Mouse (Mus musculus) liver, embryonic 12.5 days (tissue): ENCODE measurements at regions not wholly inside any gene's neighbourhood (a gene's known extent, or its start where the extent isn't known, plus 50 kb on each side); places are given as distances from the start of the nearest gene placed in this dataset.

ENCODE experiments used
- ATAC-seq: fragments of 200-750 bp; cut with Nextera tagmentation; 2 replicates; pipeline ENCODE4 v1.8.0; 2017; ENCODE audit warnings: moderate number of reproducible peaks, mild to moderate bottlenecking, moderate library complexity
- H3K27ac ChIP-seq: fragments of 300-500 bp; sonication (generic); 2 replicates; pipeline ENCODE4 v1.5.1; 2016; ENCODE audit warnings: mild to moderate bottlenecking
- H3K27me3 ChIP-seq: fragments of 300-500 bp; sonication (generic); replicated peaks from 2 replicates; pipeline ENCODE4 v1.6.1; 2016; ENCODE audit warnings: mild to moderate bottlenecking, moderate library complexity
- H3K36me3 ChIP-seq: fragments of 300-500 bp; sonication (generic); 2 replicates; pipeline ENCODE4 v1.6.1; 2016; ENCODE audit warnings: mild to moderate bottlenecking, moderate library complexity
- H3K4me1 ChIP-seq: fragments of 300-500 bp; sonication (generic); 2 replicates; pipeline ENCODE4 v1.6.1; 2016
- H3K4me2 ChIP-seq: fragments of 300-500 bp; sonication (generic); 2 replicates; pipeline ENCODE4 v1.6.1; 2016; ENCODE audit warnings: mild to moderate bottlenecking, moderate library complexity
- H3K4me3 ChIP-seq: fragments of 300-500 bp; sonication (generic); 2 replicates; pipeline ENCODE4 v1.5.1; 2016; ENCODE audit warnings: mild to moderate bottlenecking, moderate library complexity
- H3K9ac ChIP-seq: fragments of 300-500 bp; sonication (generic); 2 replicates; pipeline ENCODE4 v1.6.1; 2016; ENCODE audit warnings: mild to moderate bottlenecking, moderate library complexity
- H3K9me3 ChIP-seq: fragments of 300-500 bp; sonication (generic); replicated peaks from 2 replicates; pipeline ENCODE4 v1.6.1; 2016; ENCODE audit warnings: mild to moderate bottlenecking, moderate library complexity
- whole genome bisulfite sequencing: fragments of 180-500 bp; shearing (Covaris S2); methylation state at CpG from one replicate; pipeline ENCODE4 v1.1.7; 2016; ENCODE audit not compliant: insufficient replicate concordance; 5-methylcytosine and 5-hydroxymethylcytosine counted together

DNA sequence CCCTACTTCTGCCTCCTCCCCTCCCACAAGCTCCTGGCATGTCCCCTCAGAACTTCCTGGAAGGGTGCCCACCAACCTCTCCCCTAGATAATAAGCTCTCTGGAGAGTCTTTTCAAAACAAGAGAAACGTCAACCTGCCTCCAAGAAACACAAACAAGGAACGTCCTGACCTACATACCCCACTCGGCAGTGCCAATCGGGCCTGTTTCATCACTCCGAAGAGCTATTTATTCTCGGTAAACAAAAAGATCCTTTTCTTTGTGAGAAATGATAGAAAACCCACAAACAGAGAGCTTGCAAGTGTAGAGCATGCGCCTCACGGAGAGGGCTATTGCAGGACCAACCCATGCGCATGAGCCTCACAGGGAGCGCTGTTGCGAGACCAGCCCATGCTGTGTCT is 100.9 kb downstream of the Pdcl3 start:
- H3K4me3 ChIP-seq: no peak overlapping the region
- no peak for ATAC-seq
- H3K9ac ChIP-seq: no peak overlapping the region
- no peaks in the 10 kb centered on the region for H3K9me3 ChIP-seq
- H3K4me2 ChIP-seq: no peak overlapping the region
- H3K27me3 ChIP-seq: no peaks in the 10 kb centered on the region
- H3K27ac ChIP-seq: no peak overlapping the region
- H3K36me3 ChIP-seq: no peaks in the 10 kb centered on the region
- H3K4me1 ChIP-seq: no peaks in the 10 kb centered on the region
- 74% methylated on average over 11 of the region's 11 CpGs for WGBS

DNA sequence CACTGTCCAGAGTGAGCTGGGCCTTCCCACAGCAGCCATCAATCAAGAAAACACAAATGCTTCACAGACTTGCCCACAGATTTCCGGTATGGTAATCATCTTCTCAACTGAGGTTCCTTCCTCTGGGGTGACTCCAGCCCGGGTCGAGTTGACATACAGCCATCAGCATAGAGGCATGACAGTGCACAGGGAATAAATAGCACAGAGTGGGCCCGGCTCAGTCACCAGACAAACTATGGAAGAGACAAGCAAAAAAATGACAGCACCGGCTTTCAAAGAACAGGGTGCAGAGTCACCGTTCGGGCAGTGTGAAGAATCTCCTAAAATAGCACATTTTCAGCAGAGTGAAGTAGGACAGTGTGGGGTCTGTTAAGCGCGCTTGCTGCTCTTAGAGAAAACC is 103.7 kb upstream of the Npas2 start:
- H3K27ac ChIP-seq: no peak overlapping the region
- H3K4me2 ChIP-seq: no peak overlapping the region
- H3K27me3 ChIP-seq: no peaks in the 10 kb centered on the region
- 40% methylated on average over 9 of the region's 9 CpGs for WGBS
- H3K4me1 ChIP-seq: no peaks in the 10 kb centered on the region
- H3K9ac ChIP-seq: no peak overlapping the region
- peak; percentile 58; the same call in 1 of the 2 replicates for ATAC-seq
- no peaks in the 10 kb centered on the region for H3K36me3 ChIP-seq
- no peaks in the 10 kb centered on the region for H3K9me3 ChIP-seq
- H3K4me3 ChIP-seq: no peak overlapping the region

DNA sequence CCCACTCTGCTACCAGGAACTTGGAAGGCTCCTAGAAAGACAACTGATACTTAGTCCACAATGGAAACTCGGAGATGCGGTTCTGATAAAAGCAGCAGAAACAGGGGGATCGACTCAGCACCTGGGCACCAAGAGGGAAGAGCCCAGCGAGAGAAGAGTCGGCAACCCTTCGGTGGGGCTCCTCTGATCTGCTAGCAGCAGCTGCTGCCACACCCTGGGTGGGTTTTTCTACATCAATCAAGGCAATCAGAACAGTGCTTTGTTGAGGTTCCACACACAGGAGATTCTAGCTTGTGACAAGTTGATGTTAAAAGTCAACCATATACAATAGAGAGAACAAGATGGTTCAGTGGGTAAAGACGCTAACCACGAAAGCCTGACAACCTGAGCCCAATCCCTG is 102.4 kb upstream of the Npas2 start:
- Histone ChIP-seq H3K36me3 (no peaks in the 10 kb centered on the region), H3K27me3 (no peaks in the 10 kb centered on the region), H3K4me2 (no peak overlapping the region), H3K4me3 (no peak overlapping the region), H3K9me3 (no peaks in the 10 kb centered on the region), H3K9ac (no peak overlapping the region), H3K4me1 (no peaks in the 10 kb centered on the region), H3K27ac (no peak overlapping the region)
- no peak for ATAC-seq
- WGBS: 72% methylated on average over 8 of the region's 8 CpGs

DNA sequence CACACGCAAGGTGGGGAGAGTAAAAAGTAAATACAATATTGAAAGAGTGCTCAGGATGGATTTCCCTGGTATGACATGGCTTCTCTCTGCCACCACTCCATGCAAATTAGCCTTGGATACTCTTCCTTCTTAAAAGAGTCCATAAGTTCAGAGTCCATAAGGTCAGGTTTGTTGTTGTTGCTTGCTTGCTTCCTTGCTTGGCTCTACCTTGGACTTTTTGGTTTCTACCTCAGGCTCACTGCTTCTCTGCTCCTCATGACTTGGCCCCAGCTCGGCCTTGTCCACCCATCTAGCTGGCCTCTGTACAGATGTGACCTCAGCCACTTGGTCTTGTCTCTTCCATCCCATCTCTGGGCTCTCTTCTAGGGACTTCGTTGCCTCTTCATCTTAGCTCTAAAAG is 101.9 kb upstream of the Npas2 start:
- Histone ChIP-seq H3K4me2 (no peak overlapping the region), H3K4me1 (no peaks in the 10 kb centered on the region), H3K27me3 (no peaks in the 10 kb centered on the region), H3K27ac (no peak overlapping the region), H3K9me3 (no peaks in the 10 kb centered on the region), H3K9ac (no peak overlapping the region), H3K4me3 (no peak overlapping the region), H3K36me3 (no peaks in the 10 kb centered on the region)
- 75% methylated on average over 3 of the region's 3 CpGs for WGBS
- ATAC-seq: no peak

DNA sequence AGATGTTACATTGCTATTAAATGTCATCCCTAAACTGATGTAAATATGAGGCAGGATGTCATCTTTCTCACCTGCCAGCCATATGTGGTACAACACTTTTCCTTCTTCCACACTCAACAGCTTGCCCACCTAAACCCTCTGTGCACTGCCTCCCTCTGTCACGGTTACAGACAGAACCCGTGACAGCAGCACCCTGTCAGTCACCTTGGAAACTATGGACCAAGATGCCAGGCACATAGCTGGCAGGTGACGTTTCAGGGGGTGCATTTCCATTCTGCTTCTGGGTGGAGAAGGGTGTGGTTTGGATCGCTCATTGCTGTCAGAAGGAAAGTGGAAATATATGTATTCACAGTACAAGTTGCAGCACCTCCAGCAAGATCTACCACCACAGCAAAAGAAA is 100.2 kb upstream of the Npas2 start:
- Histone ChIP-seq H3K9ac (no peak overlapping the region), H3K9me3 (no peaks in the 10 kb centered on the region), H3K4me1 (no peaks in the 10 kb centered on the region), H3K27me3 (no peaks in the 10 kb centered on the region), H3K27ac (no peak overlapping the region), H3K4me3 (no peak overlapping the region), H3K4me2 (no peak overlapping the region), H3K36me3 (no peaks in the 10 kb centered on the region)
- no peak for ATAC-seq
- 61% methylated on average over 4 of the region's 4 CpGs for WGBS

- H3K27ac ChIP-seq: no peak overlapping the region
Observed at GRCm38 (mm10) chr1:39094001-39094400, 99.5 kb upstream of the Npas2 start.

GRCm38 (mm10) chr1:39095901-39096300 is 97.6 kb upstream of the Npas2 start:
- Histone ChIP-seq H3K4me3 (no peak overlapping the region), H3K4me1 (no peaks in the 10 kb centered on the region), H3K9me3 (no peaks in the 10 kb centered on the region), H3K9ac (no peak overlapping the region), H3K27ac (no peak overlapping the region), H3K4me2 (no peak overlapping the region), H3K27me3 (no peaks in the 10 kb centered on the region), H3K36me3 (no peaks in the 10 kb centered on the region)
- WGBS: 83% methylated on average over 8 of the region's 8 CpGs
- no peak for ATAC-seq

More at GRCm38 (mm10) chr1:39094001-39094400, 99.5 kb upstream of the Npas2 start:
- WGBS: 81% methylated on average over 8 of the region's 8 CpGs
- Histone ChIP-seq H3K36me3 (no peaks in the 10 kb centered on the region), H3K9me3 (no peaks in the 10 kb centered on the region), H3K4me2 (no peak overlapping the region), H3K9ac (no peak overlapping the region), H3K27me3 (no peaks in the 10 kb centered on the region), H3K4me1 (no peaks in the 10 kb centered on the region), H3K4me3 (no peak overlapping the region)
- no peak for ATAC-seq

GRCm38 (mm10) chr1:39096726-39097125 is 96.8 kb upstream of the Npas2 start:
- H3K4me1 ChIP-seq: no peaks in the 10 kb centered on the region
- no peaks in the 10 kb centered on the region for H3K9me3 ChIP-seq
- no peak overlapping the region for H3K4me2 ChIP-seq
- no peak overlapping the region for H3K4me3 ChIP-seq
- no peaks in the 10 kb centered on the region for H3K36me3 ChIP-seq
- H3K27ac ChIP-seq: no peak overlapping the region
- WGBS: 70% methylated on average over 3 of the region's 3 CpGs
- H3K9ac ChIP-seq: no peak overlapping the region
- no peak for ATAC-seq
- H3K27me3 ChIP-seq: no peaks in the 10 kb centered on the region

- Histone ChIP-seq H3K27me3 (no peaks in the 10 kb centered on the region), H3K9ac (no peak overlapping the region), H3K4me3 (no peak overlapping the region), H3K4me1 (no peaks in the 10 kb centered on the region), H3K9me3 (no peaks in the 10 kb centered on the region), H3K4me2 (no peak overlapping the region), H3K27ac (no peak overlapping the region), H3K36me3 (no peaks in the 10 kb centered on the region)
- WGBS: 67% methylated on average over 10 of the region's 10 CpGs
- ATAC-seq: no peak
Observed at GRCm38 (mm10) chr1:39097499-39097898, 96.0 kb upstream of the Npas2 start.

- Histone ChIP-seq H3K27ac (no peak overlapping the region), H3K9ac (no peak overlapping the region), H3K9me3 (no peaks in the 10 kb centered on the region), H3K4me2 (no peak overlapping the region), H3K27me3 (no peaks in the 10 kb centered on the region), H3K4me1 (no peaks in the 10 kb centered on the region), H3K36me3 (no peaks in the 10 kb centered on the region), H3K4me3 (no peak overlapping the region)
- WGBS: 69% methylated on average over 5 of the region's 5 CpGs
- no peak for ATAC-seq
Observed at GRCm38 (mm10) chr1:39098154-39098553, 95.4 kb upstream of the Npas2 start.

DNA sequence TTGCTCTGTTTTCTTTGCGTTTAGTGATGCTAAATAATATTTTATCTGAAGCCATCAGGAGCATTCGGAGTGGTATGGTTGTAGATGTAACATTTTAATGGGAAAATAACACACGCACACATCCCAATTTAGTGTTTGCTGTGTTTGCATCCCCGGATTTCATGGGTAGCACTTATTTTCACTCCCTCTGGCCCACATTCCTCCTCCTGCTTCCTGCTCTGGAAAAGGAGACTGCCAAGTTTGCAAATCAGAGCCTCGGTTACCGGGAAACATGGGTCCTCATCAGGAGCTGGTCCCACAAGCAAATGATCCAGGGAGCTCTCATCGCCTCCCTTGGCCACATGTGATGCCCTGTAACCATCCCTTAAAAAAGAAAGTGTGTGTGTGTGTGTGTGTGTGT is 94.3 kb upstream of the Npas2 start:
- Histone ChIP-seq H3K9me3 (no peaks in the 10 kb centered on the region), H3K4me2 (no peak overlapping the region), H3K27me3 (no peaks in the 10 kb centered on the region), H3K36me3 (no peaks in the 10 kb centered on the region), H3K4me1 (no peaks in the 10 kb centered on the region), H3K27ac (no peak overlapping the region), H3K4me3 (no peak overlapping the region), H3K9ac (no peak overlapping the region)
- ATAC-seq: no peak
- 72% methylated on average over 7 of the region's 7 CpGs for WGBS

DNA sequence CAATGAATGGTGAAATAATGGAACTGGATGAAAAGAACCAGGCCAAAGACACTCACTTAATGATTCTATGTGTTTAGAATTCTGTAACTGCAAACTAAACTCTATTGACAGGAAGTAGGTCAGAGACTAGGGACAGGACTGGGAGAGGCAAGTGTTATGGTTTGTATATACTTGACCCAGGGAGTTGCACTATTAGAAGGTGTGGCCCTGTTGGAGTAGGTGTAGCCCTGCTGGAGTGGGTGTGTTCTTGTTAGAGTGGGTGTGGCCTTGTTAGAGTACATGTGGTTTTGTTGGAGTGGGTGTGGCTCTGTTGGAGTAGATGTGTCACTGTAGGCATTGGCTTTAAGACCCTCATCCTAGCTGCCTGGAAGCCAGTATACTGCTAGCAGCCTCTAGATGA is 93.0 kb upstream of the Npas2 start:
- no peaks in the 10 kb centered on the region for H3K9me3 ChIP-seq
- peaks cover 6% of the 10 kb centered on the region; the same call in 1 of the 2 replicates for H3K4me1 ChIP-seq
- no peaks in the 10 kb centered on the region for H3K27me3 ChIP-seq
- no peak overlapping the region for H3K4me3 ChIP-seq
- H3K27ac ChIP-seq: no peak overlapping the region
- ATAC-seq: no peak
- H3K4me2 ChIP-seq: no peak overlapping the region
- H3K36me3 ChIP-seq: no peaks in the 10 kb centered on the region
- H3K9ac ChIP-seq: no peak overlapping the region

DNA sequence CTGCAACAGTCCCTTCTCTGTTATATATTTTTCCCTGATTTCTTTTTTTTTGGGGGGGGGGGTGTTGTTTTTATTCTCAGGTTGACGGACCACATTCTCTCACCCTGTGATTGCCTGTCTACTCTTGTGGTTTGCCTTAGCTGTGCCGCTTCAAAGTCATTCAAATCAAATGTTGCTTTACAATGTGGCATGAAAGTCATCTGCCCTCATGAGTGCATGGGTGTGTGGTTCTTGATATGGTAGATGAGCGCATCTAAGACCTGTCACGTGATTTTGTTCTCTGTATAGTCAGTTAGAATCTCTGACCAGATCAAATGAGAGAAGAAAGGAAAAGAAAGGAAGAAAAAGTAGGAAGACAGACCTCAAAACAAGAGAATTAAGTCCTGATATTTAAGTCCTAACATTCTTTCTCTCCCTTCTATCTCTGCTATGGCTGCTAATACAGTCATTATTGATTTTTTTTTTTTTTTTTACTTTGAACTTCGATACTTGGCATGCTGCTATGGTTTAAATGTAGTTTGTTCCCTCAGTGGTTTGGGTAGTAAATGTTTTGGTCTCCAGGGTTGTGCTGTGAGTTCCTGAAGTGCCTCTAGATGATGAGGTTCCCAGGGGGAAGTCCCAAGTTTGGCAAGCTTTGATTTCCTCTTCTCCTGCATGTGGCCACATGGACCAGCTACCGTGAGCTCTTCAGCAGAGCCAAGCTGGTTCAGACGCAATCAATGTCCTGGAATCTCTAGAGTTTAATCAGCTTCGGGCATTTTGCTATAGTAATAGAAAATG is 91.2 kb upstream of the Npas2 start:
- no peak for ATAC-seq
- H3K27ac ChIP-seq: no peak overlapping the region
- H3K4me1 ChIP-seq: peaks cover 8% of the 10 kb centered on the region; the same call in 1 of the 2 replicates
- no peaks in the 10 kb centered on the region for H3K36me3 ChIP-seq
- no peaks in the 10 kb centered on the region for H3K9me3 ChIP-seq
- no peak overlapping the region for H3K9ac ChIP-seq
- H3K4me2 ChIP-seq: no peak overlapping the region
- H3K27me3 ChIP-seq: no peaks in the 10 kb centered on the region
- WGBS: 63% methylated on average over 8 of the region's 8 CpGs
- no peak overlapping the region for H3K4me3 ChIP-seq
